Mouse (Mus musculus) T-cell, adult 2 months (primary cell): ENCODE data around the gene Ccdc28b.

Experiments used
- DNase-seq: peaks from one replicate; pipeline ENCODE4 v3.0.0; 2022; ENCODE audit warnings: low spot score

The Ccdc28b gene

GRCm38 (mm10) chr4:129623681-129624091 is at the start of gene Ccdc28b:
TSS of gene Ccdc28b (minus strand) at chr4:129623947.
- no peak for DNase-seq

GRCm38 (mm10) chr4:129672878-129673449 is 49.2 kb upstream of the Ccdc28b start:
- DNase-seq, result no peak

DNA sequence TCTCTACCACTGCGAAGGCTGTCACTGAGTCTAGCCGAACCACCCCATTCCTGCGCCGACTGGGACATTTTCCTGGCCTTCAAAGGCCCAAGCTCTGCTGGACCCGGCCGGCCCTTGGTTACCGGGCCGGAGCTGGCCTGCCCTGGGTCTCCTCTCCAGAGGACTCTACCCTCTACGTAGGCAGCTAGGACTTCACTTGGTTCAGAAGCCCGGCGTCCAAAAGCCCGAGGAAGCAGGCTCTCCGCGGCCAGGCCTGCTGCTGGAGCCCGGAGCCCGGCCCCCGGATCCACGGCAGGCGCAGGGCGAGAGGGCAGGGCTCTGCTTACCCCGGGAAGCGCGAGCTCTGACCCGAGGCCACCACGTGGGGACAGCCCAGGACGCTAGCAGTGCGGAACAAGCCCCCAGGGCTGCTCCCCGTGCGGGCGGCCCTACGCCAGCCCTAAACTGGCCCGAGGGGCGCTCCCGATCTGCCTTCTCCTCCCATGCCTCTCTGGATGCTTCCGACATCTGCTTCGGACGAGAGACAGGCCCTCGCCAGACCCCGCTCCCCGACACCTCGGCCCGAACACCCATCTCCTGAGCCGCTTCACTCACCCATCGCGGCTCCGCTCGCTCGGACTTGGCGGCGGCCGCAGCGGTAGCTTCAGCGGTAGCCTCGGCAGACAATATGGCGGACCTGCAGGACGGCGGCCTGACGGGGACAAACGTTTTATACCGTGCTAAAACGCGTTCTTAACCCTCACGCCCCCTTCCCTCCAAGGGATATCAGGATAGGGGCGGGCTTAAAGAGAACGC is 48.5 kb upstream of the Ccdc28b start, which contains the start of gene Kpna6:
Gene Kpna6 (minus strand): TSS at position 685 of the 795 bp plus-strand sequence.
- peak; percentile 77 for DNase-seq

- DNase-seq, result peak; percentile 47
Measured at GRCm38 (mm10) chr4:129671491-129672082, 47.8 kb upstream of the Ccdc28b start.

GRCm38 (mm10) chr4:129662255-129662813 is 38.6 kb upstream of the Ccdc28b start:
- no peak for DNase-seq

DNA sequence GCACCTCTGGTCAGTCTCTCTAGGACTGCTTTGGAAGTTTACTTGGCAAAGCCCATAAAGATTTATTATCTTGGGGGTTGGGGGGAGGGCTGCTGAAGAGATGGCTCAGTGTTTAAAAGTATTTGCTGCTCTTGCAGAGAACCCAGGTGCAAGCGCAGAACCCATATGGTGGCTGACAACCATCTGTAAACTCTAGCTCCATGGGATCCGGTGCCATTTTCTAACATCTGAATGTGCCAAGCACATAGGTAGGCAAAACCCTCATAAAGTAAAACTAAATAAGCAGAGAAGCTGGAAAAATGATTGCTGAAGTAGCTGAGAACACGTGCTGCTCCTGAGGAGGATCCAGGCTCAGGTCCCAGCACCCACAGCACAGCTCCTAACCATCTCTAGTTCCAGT is 37.8 kb upstream of the Ccdc28b start:
- no peak for DNase-seq

DNA sequence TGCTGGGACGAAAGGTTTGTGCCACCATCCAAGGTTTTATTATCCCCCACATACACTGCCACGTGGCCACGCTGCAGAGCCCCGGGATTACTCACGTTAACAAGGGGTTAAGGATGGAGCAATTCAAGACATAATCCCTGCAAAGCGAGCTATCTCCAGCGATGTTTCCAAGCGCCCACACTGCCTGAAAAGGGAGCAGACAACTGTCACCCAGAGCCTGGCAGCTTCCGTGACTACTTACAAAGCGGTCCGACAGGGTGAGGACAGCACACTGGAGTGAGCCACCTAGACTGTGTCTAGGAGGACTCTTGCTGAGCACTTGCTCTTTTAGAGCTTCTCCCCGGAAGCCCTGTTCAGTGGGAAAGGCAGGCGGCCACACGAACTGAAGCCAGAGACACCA is 31.0 kb upstream of the Ccdc28b start:
- DNase-seq, result no peak

GRCm38 (mm10) chr4:129650359-129650758 is 26.6 kb upstream of the Ccdc28b start:
- DNase-seq, result no peak

DNA sequence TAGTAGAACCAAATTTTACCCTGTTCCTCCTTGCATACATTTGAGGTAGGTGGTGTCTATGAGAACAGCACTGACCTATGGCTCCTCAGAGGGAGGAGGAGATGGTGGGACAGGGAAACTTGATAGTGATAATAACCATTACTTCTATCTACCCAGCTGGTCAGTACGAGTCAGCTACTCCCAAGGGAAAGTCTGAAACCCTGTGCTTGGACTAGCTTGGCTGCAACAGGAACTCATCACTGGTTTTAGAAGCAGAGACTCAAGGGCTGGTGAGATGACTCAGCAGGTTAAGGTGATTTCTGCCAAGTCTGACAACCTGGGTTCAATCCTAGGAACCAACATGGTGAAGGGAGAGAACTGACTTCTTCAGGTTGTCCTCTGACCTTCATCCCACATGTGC is 24.9 kb upstream of the Ccdc28b start:
- DNase-seq, result no peak

DNA sequence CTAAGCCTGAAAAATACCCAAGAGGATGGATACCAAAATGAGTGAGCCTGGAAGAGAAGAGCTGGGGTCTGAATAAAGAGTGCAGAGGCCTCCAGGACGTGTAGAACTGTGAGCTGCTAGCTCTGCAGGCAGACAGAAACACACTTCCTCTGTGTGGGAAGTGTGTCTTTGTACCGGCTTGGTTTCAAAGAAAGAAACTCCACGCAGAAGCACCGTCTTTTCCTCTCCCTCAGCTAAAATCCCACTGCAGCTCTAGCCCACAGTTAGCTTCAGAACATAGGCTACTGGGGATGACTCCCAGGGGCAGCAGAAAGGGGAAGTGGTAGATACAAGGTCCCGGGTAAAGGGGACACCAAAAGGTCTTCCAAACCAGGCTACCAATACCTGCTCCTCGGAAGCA is 21.5 kb upstream of the Ccdc28b start:
- no peak for DNase-seq

- DNase-seq, result no peak
Measured at GRCm38 (mm10) chr4:129641756-129642155, 18.0 kb upstream of the Ccdc28b start.

DNA sequence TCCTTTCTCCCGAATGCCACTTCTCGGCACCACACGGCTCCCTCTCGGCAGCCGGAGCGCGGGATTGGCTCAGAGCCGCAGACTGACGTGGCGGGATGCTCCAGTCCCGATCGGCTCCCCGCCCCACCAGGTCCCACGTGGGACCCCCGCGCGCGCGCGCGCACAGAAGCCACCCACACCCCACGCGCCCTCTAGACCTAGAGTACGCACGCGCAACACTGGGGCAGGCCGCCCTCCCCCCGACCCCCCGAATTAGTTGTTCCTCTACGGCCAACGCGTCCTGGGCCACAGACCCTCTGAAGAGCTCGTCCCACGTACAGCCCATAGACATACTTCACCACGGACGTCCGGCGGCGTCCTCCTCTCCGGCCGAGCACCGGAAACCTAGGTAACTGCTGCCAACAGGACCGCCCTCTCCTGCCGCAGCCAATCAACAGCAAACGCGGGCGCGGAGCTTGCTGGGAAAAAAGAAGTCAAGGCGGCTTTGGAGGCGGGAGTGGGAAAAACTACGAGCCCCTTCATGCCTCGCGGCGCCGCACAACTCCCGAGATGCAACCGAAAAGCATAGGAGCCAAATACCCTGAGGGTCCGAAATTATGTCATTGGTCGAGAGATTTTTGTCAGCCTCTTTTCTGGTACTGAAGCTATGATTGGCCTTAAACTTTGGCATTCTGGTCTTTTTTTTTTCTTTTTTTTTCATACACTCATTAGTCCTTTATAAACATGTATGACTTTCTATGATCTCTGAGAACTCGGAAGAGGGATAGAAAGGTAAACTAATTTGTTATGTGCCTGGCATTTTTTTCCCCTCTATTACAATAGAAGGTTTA is 17.1 kb upstream of the Ccdc28b start, which contains the start of gene Txlna:
Gene Txlna (minus strand): TSS at position 428 of the 830 bp plus-strand sequence.
- peak; percentile 93 for DNase-seq

DNA sequence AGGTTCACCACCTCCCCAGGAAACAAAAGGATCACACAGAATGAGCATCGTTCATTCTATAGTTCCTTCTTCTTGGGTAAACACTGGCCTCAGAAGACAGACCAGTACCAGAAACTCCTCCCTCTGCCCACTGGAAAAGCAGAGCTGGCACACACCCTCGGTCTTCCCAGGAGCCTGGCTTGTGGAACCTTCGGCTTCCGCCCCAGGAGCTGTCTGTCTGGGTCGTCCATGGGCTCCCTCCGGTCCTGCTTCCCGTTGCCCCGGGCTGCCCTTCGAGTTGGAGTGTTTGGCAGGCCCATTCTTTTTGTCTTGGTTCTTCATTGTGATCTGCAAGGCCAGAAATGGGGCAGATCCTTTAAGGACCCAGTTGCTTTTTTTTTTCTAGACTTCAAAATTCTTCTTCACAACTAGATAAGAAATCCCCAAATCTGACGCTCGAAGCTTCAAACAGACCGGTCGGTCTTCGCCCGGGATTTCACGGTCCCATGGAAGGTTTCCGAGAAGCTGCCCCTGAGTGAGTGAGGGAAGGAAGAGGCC is 16.4 kb upstream of the Ccdc28b start:
- no peak for DNase-seq

DNA sequence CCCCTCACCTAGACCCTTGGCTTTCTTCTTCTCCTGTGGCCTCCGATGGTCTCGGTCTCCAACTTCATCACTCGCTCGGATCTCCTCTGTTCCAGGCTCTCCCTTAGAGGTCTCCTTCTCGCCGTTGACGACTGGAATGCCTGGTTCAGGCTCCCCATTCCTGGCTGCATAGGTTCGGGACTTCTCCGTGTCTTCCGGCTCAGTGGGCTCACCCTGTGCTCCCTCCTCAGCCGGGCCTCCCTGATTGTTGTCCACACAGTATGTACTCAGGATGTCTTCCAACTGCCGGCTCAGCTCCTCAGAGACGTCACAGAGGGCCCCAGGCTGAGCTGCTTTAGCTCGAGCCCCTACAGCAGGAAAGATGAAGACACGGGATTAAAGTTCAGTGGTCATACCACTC is 15.5 kb upstream of the Ccdc28b start:
- no peak for DNase-seq

DNA sequence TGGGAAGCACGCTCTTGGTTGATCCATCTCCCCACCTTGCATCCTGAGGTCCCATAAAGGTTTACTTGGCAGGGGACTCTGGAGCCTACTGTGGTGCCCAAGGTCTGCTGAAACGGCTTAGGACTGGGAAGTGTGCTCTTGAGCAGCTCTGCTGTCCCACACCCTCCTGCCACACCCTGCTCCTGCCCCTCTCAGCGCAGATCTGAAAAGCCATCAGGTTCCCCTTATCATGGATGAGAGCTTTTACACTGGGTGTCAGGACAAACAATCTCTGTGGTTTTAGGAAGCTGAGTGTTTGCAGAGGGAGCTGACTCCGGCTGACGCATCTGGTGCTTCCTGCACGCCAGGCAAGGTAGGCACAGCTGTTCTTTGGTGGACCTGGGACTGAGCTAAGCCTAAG is 10.1 kb upstream of the Ccdc28b start:
- no peak for DNase-seq

GRCm38 (mm10) chr4:129631867-129632266 is 8.1 kb upstream of the Ccdc28b start:
- no peak for DNase-seq

- DNase-seq, result no peak
Measured at GRCm38 (mm10) chr4:129630944-129631343, 7.2 kb upstream of the Ccdc28b start.

DNA sequence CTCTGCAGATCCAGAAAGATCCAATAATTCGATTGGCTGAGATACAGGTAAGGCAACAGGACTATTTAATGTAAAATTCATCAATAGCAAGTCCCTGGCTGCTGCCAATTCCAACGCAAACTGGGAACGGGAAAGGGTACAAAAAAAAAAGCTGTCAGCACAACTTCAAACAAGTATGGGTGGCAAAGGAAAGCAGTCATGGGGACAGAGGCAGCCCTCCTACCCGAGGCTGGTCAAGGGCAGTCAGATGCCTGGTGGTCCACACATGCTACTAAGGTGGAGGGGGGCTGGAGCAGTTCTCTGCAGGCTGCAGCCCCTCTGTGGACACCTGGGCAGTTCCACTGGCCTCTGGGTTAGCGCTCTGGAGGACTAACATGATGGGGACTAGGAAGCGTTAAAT is 2.3 kb upstream of the Ccdc28b start:
- DNase-seq, result no peak

DNA sequence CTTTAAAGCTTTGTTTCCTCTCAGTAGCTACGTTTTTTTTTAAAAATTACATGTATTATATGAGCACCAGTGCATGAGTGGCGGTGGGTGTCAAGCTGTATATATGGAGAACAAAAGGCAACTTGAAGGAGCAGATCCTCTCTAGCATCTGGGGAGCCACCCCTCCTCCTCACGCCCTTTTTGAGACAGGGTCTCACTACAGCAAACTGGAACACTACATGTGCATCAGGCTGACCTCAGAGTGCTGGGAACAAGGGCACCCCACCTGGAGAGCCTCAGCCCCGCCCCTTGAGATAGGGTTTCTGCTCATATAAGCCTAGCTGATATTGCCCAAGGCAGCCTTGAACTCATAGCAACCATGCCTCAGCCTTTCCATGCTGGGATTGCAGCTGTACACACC is 1.7 kb upstream of the Ccdc28b start:
- no peak for DNase-seq

- DNase-seq, result peak; percentile 34
Measured at GRCm38 (mm10) chr4:129625029-129625370, 1.3 kb upstream of the Ccdc28b start.

- peak; percentile 92 for DNase-seq
Measured at GRCm38 (mm10) chr4:129624281-129625028, 708 bp upstream of the Ccdc28b start.
